Mouse (Mus musculus): Measurements from ENCODE around the gene Krt75.
"Not testable (repeated sequence)": the region's sequence is repeated elsewhere in the genome, so short reads cannot be mapped to it uniquely, and the experiment has no call there.

Krt75 gene

GRCm38 (mm10) chr15:101519792-101520191 is 53.9 kb downstream of the Krt75 start:
- peak; percentile 74 for DNase-seq (ENCODE audit: extremely low spot score, low spot score)

GRCm38 (mm10) chr15:101517161-101517560 is 56.5 kb downstream of the Krt75 start, which contains the start of gene Gm49425:
Gm49425 (minus strand) TSS chr15:101517261.
- DNase-seq (ENCODE audit: extremely low spot score, low spot score): not testable (repeated sequence)

Data from neural tube, embryonic 10.5 days (tissue).